Mouse (Mus musculus): ENCODE data around the gene Rnf150.

- no peak for TF ChIP-seq MAX (IDR thresholded peaks at IDR 0.05; ENCODE audit: low read length)
- no peak for TF ChIP-seq MAFK (IDR thresholded peaks at IDR 0.05; ENCODE audit: insufficient replicate concordance, low read length)
- no peak for TF ChIP-seq TCF12 (IDR thresholded peaks at IDR 0.05; ENCODE audit: low read depth, low read length)
- no peak for TF ChIP-seq NRF1 (IDR thresholded peaks at IDR 0.05; ENCODE audit: low read depth, low read length)
- TF ChIP-seq CTCF (conservative IDR thresholded peaks at IDR 0.05 in 1 of 2, IDR thresholded peaks at IDR 0.05 in 1 of 2; ENCODE audit: low read depth in 2 of 2, low read length in 2 of 2), result no peak
- TF ChIP-seq UBTF (IDR thresholded peaks at IDR 0.05; ENCODE audit: low read depth, low read length), result no peak
- TF ChIP-seq E2F4 (IDR thresholded peaks at IDR 0.05; ENCODE audit: insufficient replicate concordance, low read depth, low read length), result no peak
- TF ChIP-seq ZNF384 (IDR thresholded peaks at IDR 0.05; ENCODE audit: low read depth, low read length), result no peak
Observed at GRCm38 (mm10) chr8:82884480-82884879, 21.3 kb downstream of the Rnf150 start.

Data from CH12.LX (cell line).